Comparison of ENCODE assay signal across 9 mouse cellular contexts in the genomic region with DNA sequence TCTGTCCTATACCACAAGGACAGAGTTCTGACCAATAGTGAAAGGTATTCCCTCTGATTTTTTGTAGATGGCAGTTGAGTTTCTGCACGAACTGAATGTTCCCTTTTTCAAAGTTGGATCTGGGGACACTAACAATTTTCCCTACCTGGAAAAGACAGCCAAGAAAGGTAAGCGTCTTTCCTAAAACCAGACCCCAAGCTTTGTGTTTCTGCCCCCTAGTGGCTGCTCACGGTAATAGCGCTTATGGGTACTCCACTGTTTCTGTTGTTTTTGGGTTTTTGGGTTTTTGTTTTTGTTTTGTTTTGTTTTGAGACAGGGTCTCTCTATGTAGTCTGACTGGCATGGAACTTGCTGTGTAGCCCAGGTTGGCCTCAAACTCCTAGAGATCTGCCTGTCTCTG. TPM values are rescaled to one million over a fixed set of nuclear protein-coding genes. Genes with fewer than 3 reads are reported as not detected.
DNase-seq lines count a peak whose midpoint lies in the region; ATAC-seq and TF ChIP-seq lines count a peak whose summit lies in the region.
"Had no signal": no experiment of that assay in that cellular context is flagged by ENCODE, and none has a peak within 500 bp of the region (broad histone marks: within the 10 kb centered on the region; RNA-seq: fewer than 3 reads in every experiment).

No protein-coding gene starts in this region.

- no peak overlapping the region for H3K4me2 ChIP-seq in hindbrain, embryonic 13.5 days
- no peak overlapping the region for H3K4me2 ChIP-seq in limb, embryonic 14.5 days (replicated peaks; ENCODE audit: low read depth, low read length, severe bottlenecking)
- H3K4me2 ChIP-seq: stomach, embryonic 15.5 days had no signal

- no peak overlapping the region for H3K4me3 ChIP-seq in hindbrain, embryonic 10.5 days
- H3K4me3 ChIP-seq in hindbrain, embryonic 13.5 days = no peak overlapping the region
- no peak overlapping the region for H3K4me3 ChIP-seq in limb, embryonic 14.5 days (replicated peaks; ENCODE audit: low read length)
- H3K4me3 ChIP-seq: stomach, embryonic 15.5 days had no signal

- TF ChIP-seq POLR2A in limb, embryonic 14.5 days (IDR thresholded peaks at IDR 0.05; ENCODE audit: borderline replicate concordance, extremely low read depth, insufficient read depth, insufficient read length) = no peak

- H3K9me3 ChIP-seq in hindbrain, embryonic 10.5 days = no peaks in the 10 kb centered on the region
- no peaks in the 10 kb centered on the region for H3K9me3 ChIP-seq in hindbrain, embryonic 13.5 days
- no peaks in the 10 kb centered on the region for H3K9me3 ChIP-seq in limb, embryonic 14.5 days (ENCODE audit: control insufficient read depth, low read length)
- H3K9me3 ChIP-seq: stomach, embryonic 15.5 days had no signal

- peaks cover 82% of the 10 kb centered on the region for H3K27me3 ChIP-seq in hindbrain, embryonic 10.5 days (ENCODE audit: insufficient read depth, poor library complexity, severe bottlenecking)
- peaks cover 14% of the 10 kb centered on the region for H3K27me3 ChIP-seq in hindbrain, embryonic 13.5 days
- no peaks in the 10 kb centered on the region for H3K27me3 ChIP-seq in limb, embryonic 14.5 days (ENCODE audit: control insufficient read depth, insufficient read depth, low read length)
- H3K27me3 ChIP-seq: stomach, embryonic 15.5 days had no signal

- peaks cover 74% of the 10 kb centered on the region for H3K36me3 ChIP-seq in hindbrain, embryonic 10.5 days
- peaks cover 66% of the 10 kb centered on the region for H3K36me3 ChIP-seq in hindbrain, embryonic 13.5 days
- peaks cover 78% of the 10 kb centered on the region for H3K36me3 ChIP-seq in limb, embryonic 14.5 days (ENCODE audit: control insufficient read depth, insufficient read depth, low read length)

- 14% methylated on average over 4 of the region's 4 CpGs for WGBS in hindbrain, embryonic 10.5 days
- WGBS in hindbrain, embryonic 13.5 days = 10% methylated on average over 4 of the region's 4 CpGs
- 7% methylated on average over 4 of the region's 4 CpGs for WGBS in limb, embryonic 14.5 days

- peaks cover 21% of the 10 kb centered on the region for H3K4me1 ChIP-seq in hindbrain, embryonic 10.5 days (replicated peaks)
- H3K4me1 ChIP-seq in hindbrain, embryonic 13.5 days (replicated peaks) = 0 out of 2 replicates have a peak, but pooled peaks cover 4% of the 10 kb centered on the region
- H3K4me1 ChIP-seq in limb, embryonic 14.5 days (ENCODE audit: control insufficient read depth, insufficient read depth, low read length) = no peaks in the 10 kb centered on the region
- H3K4me1 ChIP-seq: stomach, embryonic 15.5 days had no signal

- H3K27ac ChIP-seq in hindbrain, embryonic 10.5 days = no peak overlapping the region
- no peak overlapping the region for H3K27ac ChIP-seq in hindbrain, embryonic 13.5 days
- H3K27ac ChIP-seq in limb, embryonic 14.5 days (replicated peaks; ENCODE audit: low read depth, low read length) = no peak overlapping the region
- H3K27ac ChIP-seq: stomach, embryonic 15.5 days had no signal

- peak; percentile 49 for DNase-seq in hindbrain, embryonic 10.5 days (ENCODE audit: low spot score)
- DNase-seq in 3T3-L1 (ENCODE audit: low read depth, low spot score) = peak; percentile 61
- DNase-seq in cerebellum, adult 9-10 months = peak; percentile 64
- peak; percentile 39 for DNase-seq in limb, embryonic 14.5 days (ENCODE audit: low spot score)
- peak; percentile 57 for DNase-seq in thymus, postnatal 0 days (ENCODE audit: low spot score)
- no peak for DNase-seq in neural tube, embryonic 10.5 days (ENCODE audit: extremely low spot score, low spot score)

- H3K9ac ChIP-seq in hindbrain, embryonic 13.5 days = no peak overlapping the region
- no peak overlapping the region for H3K9ac ChIP-seq in limb, embryonic 14.5 days (ENCODE audit: low read depth, low read length, severe bottlenecking)
- H3K9ac ChIP-seq: stomach, embryonic 15.5 days had no signal

- ATAC-seq in hindbrain, embryonic 13.5 days (ENCODE audit: low FRiP score) = no peak
- ATAC-seq in CD4-positive, CD25-positive, alpha-beta regulatory T cell, adult 4 months = peak; percentile 21
- ATAC-seq in limb, embryonic 14.5 days (ENCODE audit: low FRiP score, low read depth) = no peak

RNA-seq across cellular contexts. Expression of a gene that starts 9.9 kb away (rescaled TPM):
- polyA plus RNA-seq in hindbrain, embryonic 10.5 days (2016; fragmentation: Nextera tagmentation; extraction: Ambion mirVana) = 79.1 and 80.5 TPM in 2 replicates
- 64.7 and 67.5 TPM in 2 replicates for polyA plus RNA-seq in hindbrain, embryonic 13.5 days (2015; fragmentation: Nextera tagmentation; extraction: Ambion mirVana)
- 10 to 100 TPM; 67.1 to 69.6 TPM for polyA plus RNA-seq in CD4-positive, CD25-positive, alpha-beta regulatory T cell, adult 4 months (2017; shearing (Covaris generic))
- 75.9 and 82.4 TPM in 2 replicates for polyA plus RNA-seq in limb, embryonic 14.5 days (2012; rRNA removed)
- polyA plus RNA-seq in limb, embryonic 14.5 days (2014; fragmentation: Nextera tagmentation; extraction: Ambion mirVana) = 84.1 and 84.5 TPM in 2 replicates
- polyA plus RNA-seq in thymus, postnatal 0 days (2015; fragmentation: Nextera tagmentation; extraction: Ambion mirVana) = 111 and 114 TPM in 2 replicates

RNA-seq across cellular contexts. Expression of a gene that starts 37.0 kb away (rescaled TPM):
- polyA plus RNA-seq in hindbrain, embryonic 10.5 days (2016; fragmentation: Nextera tagmentation; extraction: Ambion mirVana) = 0.94 and 1.2 TPM in 2 replicates
- polyA plus RNA-seq in hindbrain, embryonic 13.5 days (2015; fragmentation: Nextera tagmentation; extraction: Ambion mirVana) = 0.93 and 0.96 TPM in 2 replicates
- polyA plus RNA-seq in CD4-positive, CD25-positive, alpha-beta regulatory T cell, adult 4 months (2017; shearing (Covaris generic)) = 10 to 100 TPM; 33.2 to 35.8 TPM
- 1.6 and 2.5 TPM in 2 replicates for polyA plus RNA-seq in limb, embryonic 14.5 days (2012; rRNA removed)
- 2.6 and 3.3 TPM in 2 replicates for polyA plus RNA-seq in limb, embryonic 14.5 days (2014; fragmentation: Nextera tagmentation; extraction: Ambion mirVana)
- 19.8 and 22.4 TPM in 2 replicates for polyA plus RNA-seq in thymus, postnatal 0 days (2015; fragmentation: Nextera tagmentation; extraction: Ambion mirVana)

RNA-seq across cellular contexts. Expression of a gene that starts 48.3 kb away (rescaled TPM):
- 250 and 377 TPM in 2 replicates for polyA plus RNA-seq in hindbrain, embryonic 10.5 days (2016; fragmentation: Nextera tagmentation; extraction: Ambion mirVana)
- polyA plus RNA-seq in hindbrain, embryonic 13.5 days (2015; fragmentation: Nextera tagmentation; extraction: Ambion mirVana) = 97.0 and 104 TPM in 2 replicates
- polyA plus RNA-seq in CD4-positive, CD25-positive, alpha-beta regulatory T cell, adult 4 months (2017; shearing (Covaris generic)) = 10 to 100 TPM; 36.6 to 47.9 TPM
- polyA plus RNA-seq in limb, embryonic 14.5 days (2012; rRNA removed) = 79.2 and 159 TPM in 2 replicates
- polyA plus RNA-seq in limb, embryonic 14.5 days (2014; fragmentation: Nextera tagmentation; extraction: Ambion mirVana) = 245 and 249 TPM in 2 replicates
- polyA plus RNA-seq in thymus, postnatal 0 days (2015; fragmentation: Nextera tagmentation; extraction: Ambion mirVana) = 356 and 374 TPM in 2 replicates
